7 mouse cellular contexts compared by ENCODE assay signal in genomic region chr9:77544354-77545067, GRCm38 (mm10). TPM values are rescaled to one million over a fixed set of nuclear protein-coding genes. Genes with fewer than 3 reads are reported as not detected.
DNase-seq lines count a peak whose midpoint lies in the region; ATAC-seq and TF ChIP-seq lines count a peak whose summit lies in the region.

Gene Lrrc1 (minus strand): TSS chr9:77544870.

- peak within 1 kb of the TSS; percentile 78 for H3K9ac ChIP-seq in intestine, embryonic 15.5 days

- H3K27me3 ChIP-seq in intestine, embryonic 15.5 days (replicated peaks) = no peaks in the 10 kb centered on the region
- H3K27me3 ChIP-seq in midbrain, embryonic 10.5 days (ENCODE audit: low read depth, poor library complexity, severe bottlenecking) = peaks cover 24% of the 10 kb centered on the region
- H3K27me3 ChIP-seq in small intestine, adult 2 months (ENCODE audit: control insufficient read depth, insufficient read depth, low read length) = no peaks in the 10 kb centered on the region

- WGBS in intestine, embryonic 15.5 days = under 1% methylated on average over 86 of the region's 88 CpGs
- under 1% methylated on average over 76 of the region's 88 CpGs for WGBS in midbrain, embryonic 10.5 days
- under 1% methylated on average over 87 of the region's 88 CpGs for WGBS in small intestine, adult 2 months

- H3K4me1 ChIP-seq in intestine, embryonic 15.5 days (replicated peaks) = peaks cover 14% of the 10 kb centered on the region; the same call in 1 of the 2 replicates
- H3K4me1 ChIP-seq in midbrain, embryonic 10.5 days = peaks cover 39% of the 10 kb centered on the region
- peaks cover 15% of the 10 kb centered on the region for H3K4me1 ChIP-seq in small intestine, adult 2 months (ENCODE audit: control insufficient read depth, insufficient read depth, insufficient read length, low read length)

- DNase-seq in adrenal gland, adult 18-20 months (ENCODE audit: low spot score in 2 of 2) = peak; percentile 87 to 89
- DNase-seq in embryo, embryonic 11 days = peak; percentile 95
- DNase-seq in gastrocnemius, postnatal 36 days = peak; percentile 73 to 81
- peak; percentile 83 to 85 for DNase-seq in left cerebral cortex, postnatal 25 days (ENCODE audit: low spot score in 2 of 2)
- DNase-seq in midbrain, embryonic 10.5 days (ENCODE audit: low spot score) = peak; percentile 90

- peak; percentile 88 for ATAC-seq in intestine, embryonic 15.5 days

- H3K4me2 ChIP-seq in intestine, embryonic 15.5 days (replicated peaks) = peak within 1 kb of the TSS; percentile 93

- no peaks in the 10 kb centered on the region for H3K36me3 ChIP-seq in intestine, embryonic 15.5 days
- no peaks in the 10 kb centered on the region for H3K36me3 ChIP-seq in midbrain, embryonic 10.5 days
- no peaks in the 10 kb centered on the region for H3K36me3 ChIP-seq in small intestine, adult 2 months (ENCODE audit: control insufficient read depth, insufficient read depth, low read length)

- H3K4me3 ChIP-seq in intestine, embryonic 15.5 days (replicated peaks) = peak within 1 kb of the TSS; percentile 82
- H3K4me3 ChIP-seq in midbrain, embryonic 10.5 days = peak within 1 kb of the TSS; percentile 87
- H3K4me3 ChIP-seq in small intestine, adult 2 months (ENCODE audit: low read depth, low read length) = peak within 1 kb of the TSS; percentile 78

- no peaks in the 10 kb centered on the region for H3K9me3 ChIP-seq in intestine, embryonic 15.5 days
- H3K9me3 ChIP-seq in midbrain, embryonic 10.5 days (replicated peaks) = no peaks in the 10 kb centered on the region

- peak within 1 kb of the TSS; percentile 87 for H3K27ac ChIP-seq in intestine, embryonic 15.5 days
- H3K27ac ChIP-seq in midbrain, embryonic 10.5 days (replicated peaks) = peak within 1 kb of the TSS; percentile 90
- H3K27ac ChIP-seq in small intestine, adult 2 months (ENCODE audit: insufficient read depth, low read depth, low read length) = peak within 1 kb of the TSS; percentile 71

- TF ChIP-seq POLR2A in small intestine, adult 2 months (IDR thresholded peaks at IDR 0.05; ENCODE audit: low read depth, low read length) = peak; percentile 82

- intact Hi-C loops in gastrocnemius, postnatal 36 days (cut with DNase I) = no loop called here
- intact Hi-C loops in left cerebral cortex, postnatal 25 days (cut with DNase I) = loop anchor here (1.0 kb wide), 2 partner anchors 206 to 210 kb away; partner anchors contain the start of gene Gclc

- no peak for TF ChIP-seq CTCF in small intestine, adult 2 months (IDR thresholded peaks at IDR 0.05; ENCODE audit: extremely low read depth, insufficient read length, insufficient replicate concordance, low read depth, low read length)

RNA-seq across cellular contexts. Expression of gene Lrrc1, which starts in this region (rescaled TPM):
- 1 to 10 TPM; 7.5 to 7.9 TPM for total RNA-seq in adrenal gland, adult 18-20 months (2021)
- under 1 TPM; 0.39 to 0.94 TPM for total RNA-seq in gastrocnemius, postnatal 36 days (2021)
- 14.1 and 16.1 TPM in 2 replicates for polyA plus RNA-seq in intestine, embryonic 15.5 days (2015; fragmentation: Nextera tagmentation; extraction: Ambion mirVana)
- total RNA-seq in left cerebral cortex, postnatal 25 days (2021) = 1 to 10 TPM; 4.5 to 9.2 TPM
- 5.8 and 6.5 TPM in 2 replicates for polyA plus RNA-seq in midbrain, embryonic 10.5 days (2016; fragmentation: Nextera tagmentation; extraction: Ambion mirVana)
- 53.3 and 112 TPM in 2 replicates for polyA plus RNA-seq in small intestine, adult 2 months (2012; rRNA removed)

Comparison
In these comparisons a context has a peak if more than half of its experiments do, and no peak if none do; other contexts are left out.
1. Peak in every context shown above with its lines: DNase-seq, ATAC-seq, H3K4me3 ChIP-seq and H3K27ac ChIP-seq.
2. Peak in DNase-seq in gastrocnemius, postnatal 36 days; RNA of the gene not detected or under 1 TPM.